Mouse (Mus musculus) forebrain, embryonic 10.5 days (tissue): ENCODE data around the gene Iqgap1. TPM values are rescaled to one million over a fixed set of nuclear protein-coding genes. Genes with fewer than 3 reads are reported as not detected.
A peak's percentile ranks its signal among the peaks of the same experiment; 100 is the strongest.

Experiments used
- DNase-seq: peaks from one replicate; pipeline ENCODE4 v3.0.0-alpha.2; 2017; ENCODE audit warnings: low spot score; ENCODE audit errors: extremely low spot score
- H3K27ac ChIP-seq: fragments of 300-500 bp; sonication (generic); 2 replicates; pipeline ENCODE4 v1.5.1; 2016; ENCODE audit warnings: mild to moderate bottlenecking
- H3K27me3 ChIP-seq: fragments of 300-500 bp; sonication (generic); 2 replicates; pipeline ENCODE4 v1.6.1; 2016; ENCODE audit warnings: mild to moderate bottlenecking; ENCODE audit not compliant: poor library complexity, severe bottlenecking
- H3K36me3 ChIP-seq: fragments of 300-500 bp; sonication (generic); replicated peaks from 2 replicates; pipeline ENCODE4 v1.6.1; 2016; ENCODE audit warnings: mild to moderate bottlenecking, moderate library complexity
- H3K4me1 ChIP-seq: fragments of 300-500 bp; sonication (generic); 2 replicates; pipeline ENCODE4 v1.6.1; 2016
- H3K4me3 ChIP-seq: fragments of 300-500 bp; sonication (generic); 2 replicates; pipeline ENCODE4 v1.5.1; 2016; ENCODE audit warnings: mild to moderate bottlenecking, moderate library complexity
- H3K9me3 ChIP-seq: fragments of 300-500 bp; sonication (generic); 2 replicates; pipeline ENCODE4 v1.6.1; 2016; ENCODE audit warnings: mild to moderate bottlenecking, moderate library complexity
- WGBS: fragments of 180-500 bp; shearing (Covaris S2); methylation state at CpG from one replicate; pipeline ENCODE4 v1.1.7; 2016; 5-methylcytosine and 5-hydroxymethylcytosine counted together
- polyA plus RNA-seq: library from polyadenylated mRNA; unstranded; fragments of >200 nt; fragmentation: Nextera tagmentation; extraction: Ambion mirVana; gene quantifications from 2 replicates; pipeline ENCODE4 v1.2.1, GENCODE M21; 2016

The Iqgap1 gene
- polyA plus RNA-seq, 1 experiment from 2014 or later, result 29.1 TPM

DNA sequence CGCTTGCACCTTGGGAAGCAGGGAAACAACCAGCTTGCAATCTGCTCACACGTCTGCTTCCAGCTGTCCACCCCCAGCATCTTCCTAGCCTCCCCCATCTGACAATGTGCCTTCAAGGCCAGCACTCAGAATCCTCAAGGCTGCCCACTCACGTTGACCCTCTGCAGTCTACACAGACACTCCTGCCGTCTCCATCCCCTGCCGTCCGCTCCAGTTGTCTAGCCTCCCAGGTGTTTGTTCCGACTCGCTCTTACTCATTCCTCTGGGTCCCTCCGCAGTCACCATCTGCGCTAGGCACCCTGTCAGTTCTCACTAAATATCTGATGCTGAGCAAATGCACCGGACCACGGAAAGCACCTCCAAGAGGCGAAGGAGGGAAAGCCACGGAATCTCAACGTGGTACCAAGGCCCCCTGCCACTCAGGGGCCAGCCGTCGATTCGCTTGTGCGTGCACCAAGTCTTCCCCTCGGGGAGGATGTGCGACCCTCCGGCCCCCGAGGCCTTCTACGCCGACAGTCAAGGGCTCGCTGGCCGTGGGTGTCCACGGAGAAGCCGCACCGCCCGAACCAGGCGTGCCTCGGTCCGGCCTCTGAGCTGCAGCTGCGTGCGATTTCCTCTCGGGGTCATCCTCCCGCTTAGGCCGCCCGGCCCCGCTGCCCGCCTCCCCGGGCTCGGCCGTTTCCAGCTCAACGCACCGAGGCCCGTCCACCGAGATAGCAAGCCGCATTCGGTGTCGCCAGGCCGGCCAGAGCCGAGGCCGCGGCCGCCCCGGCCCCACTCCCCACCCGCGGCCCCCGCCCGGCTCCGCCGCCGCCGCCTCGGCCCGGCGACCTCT lies 137.8 kb downstream of the Iqgap1 start:
- Histone ChIP-seq H3K4me3 (peak overlapping the region; percentile 83), H3K36me3 (no peaks in the 10 kb centered on the region), H3K27me3 (0 out of 2 replicates have a peak, but pooled peaks cover 4% of the 10 kb centered on the region), H3K4me1 (peaks cover 21% of the 10 kb centered on the region), H3K27ac (peak overlapping the region; percentile 94), H3K9me3 (no peaks in the 10 kb centered on the region)
- peak; percentile 64 for DNase-seq
- 2% methylated on average over 69 of the region's 69 CpGs for WGBS

DNA sequence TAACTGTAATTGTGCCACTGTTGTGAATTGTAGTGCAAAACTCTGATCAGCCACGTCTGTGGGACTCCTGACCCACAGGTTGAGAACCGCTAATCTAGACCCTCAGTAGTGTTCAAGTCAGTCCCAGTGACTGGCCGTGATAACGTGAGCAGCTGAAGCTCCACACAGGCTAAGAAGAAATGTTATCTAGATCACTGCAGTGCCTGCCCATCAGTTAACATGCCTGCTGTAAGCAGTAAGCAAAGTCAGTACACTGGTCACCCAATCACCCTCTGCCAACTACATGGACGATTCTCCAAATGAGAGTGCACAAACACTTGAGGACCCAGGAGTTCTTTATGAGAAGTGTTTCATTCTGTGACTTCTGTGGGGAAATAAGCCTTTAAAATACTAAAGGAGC lies 140.1 kb downstream of the Iqgap1 start:
- Histone ChIP-seq H3K9me3 (no peaks in the 10 kb centered on the region), H3K4me1 (peaks cover 32% of the 10 kb centered on the region), H3K27ac (no peak overlapping the region), H3K36me3 (no peaks in the 10 kb centered on the region), H3K27me3 (0 out of 2 replicates have a peak, but pooled peaks cover 4% of the 10 kb centered on the region), H3K4me3 (no peak overlapping the region)
- 88% methylated on average over 5 of the region's 5 CpGs for WGBS
- no peak for DNase-seq

DNA sequence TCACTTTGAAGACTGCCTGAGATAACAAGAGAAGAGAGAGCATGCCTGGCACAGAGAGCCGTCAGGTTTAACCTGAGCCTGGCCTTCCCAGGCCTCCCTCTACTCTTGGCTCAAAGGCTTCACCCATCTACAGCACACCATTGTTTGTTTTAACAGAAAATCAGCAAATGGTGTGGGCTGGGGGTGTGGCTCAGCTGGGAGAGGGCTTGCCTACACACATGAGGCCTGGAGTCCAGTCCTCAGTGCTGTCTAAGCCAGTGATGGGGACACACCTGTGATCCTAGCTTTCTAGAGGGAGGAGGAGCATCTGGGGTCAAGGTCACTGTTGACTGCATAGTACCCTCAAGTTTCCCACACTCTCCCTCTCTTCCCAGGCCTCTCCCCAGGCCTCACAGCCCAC lies 143.1 kb downstream of the Iqgap1 start:
- no peaks in the 10 kb centered on the region for H3K36me3 ChIP-seq
- H3K4me3 ChIP-seq, result no peak overlapping the region
- WGBS, result 64% methylated on average over 1 of the region's 1 CpGs
- no peak for DNase-seq
- H3K27me3 ChIP-seq, result no peaks in the 10 kb centered on the region
- H3K9me3 ChIP-seq, result no peaks in the 10 kb centered on the region
- peak overlapping the region; percentile 4; the same call in 1 of the 2 replicates for H3K27ac ChIP-seq
- H3K4me1 ChIP-seq, result peaks cover 30% of the 10 kb centered on the region

DNA sequence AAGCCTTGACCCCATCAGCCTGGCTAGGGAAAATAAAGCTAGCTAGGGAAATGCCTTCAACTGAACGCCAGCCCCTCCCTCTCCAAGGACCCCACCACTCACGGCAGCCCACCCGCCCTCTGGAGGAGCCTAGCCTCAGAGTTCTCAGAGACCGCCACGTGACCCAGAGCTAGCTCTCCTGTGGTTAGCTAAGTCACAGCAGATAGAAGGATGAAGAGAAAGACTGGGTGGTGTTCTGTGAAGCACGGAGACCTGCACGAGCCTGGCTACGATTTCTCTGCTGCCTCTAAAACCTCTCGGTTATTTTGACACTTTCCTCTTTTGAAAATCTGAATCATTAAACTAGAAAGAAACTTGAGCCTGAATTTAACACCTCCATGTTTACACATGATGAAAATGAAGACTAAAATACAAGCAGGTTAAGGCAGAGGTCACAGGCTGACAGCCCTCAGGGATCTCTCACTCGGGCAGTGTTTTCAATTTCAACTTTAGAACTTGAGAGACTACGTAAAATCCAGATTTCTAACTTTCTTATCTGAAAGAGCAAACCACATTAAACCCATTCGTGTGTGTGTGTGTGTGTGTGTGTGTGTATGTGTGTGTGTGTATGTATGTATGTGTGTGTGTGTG lies 145.4 kb downstream of the Iqgap1 start:
- Histone ChIP-seq H3K4me1 (peaks cover 26% of the 10 kb centered on the region), H3K27me3 (no peaks in the 10 kb centered on the region), H3K9me3 (no peaks in the 10 kb centered on the region), H3K36me3 (no peaks in the 10 kb centered on the region; the same call in 1 of the 2 replicates), H3K4me3 (peak overlapping the region; percentile 10; the same call in 1 of the 2 replicates), H3K27ac (0 out of 2 replicates have a peak overlapping the region, but pooled peaks have one; percentile 35)
- WGBS, result 27% methylated on average over 12 of the region's 12 CpGs
- peak; percentile 46 for DNase-seq

DNA sequence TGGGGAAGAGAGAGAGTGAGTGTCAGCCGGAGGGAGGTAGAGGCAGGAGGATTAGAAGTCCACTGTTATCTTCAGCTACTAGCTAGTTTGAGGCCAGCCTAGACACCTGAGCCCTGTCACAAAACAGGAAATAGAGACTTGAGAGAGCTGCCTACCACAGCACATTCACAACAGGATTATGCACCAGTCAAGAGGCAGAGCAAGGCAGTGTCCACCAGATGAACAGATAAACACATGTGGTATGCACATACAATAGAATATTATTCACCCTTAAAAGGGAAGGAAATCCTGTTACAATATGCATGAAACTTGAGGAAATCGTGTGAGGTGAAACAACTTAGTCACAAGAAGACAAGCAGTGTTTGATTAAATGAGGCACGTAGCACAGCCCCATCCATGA lies 153.5 kb downstream of the Iqgap1 start:
- Histone ChIP-seq H3K27ac (no peak overlapping the region), H3K36me3 (peaks cover 3% of the 10 kb centered on the region; the same call in 1 of the 2 replicates), H3K9me3 (no peaks in the 10 kb centered on the region), H3K4me1 (peaks cover 10% of the 10 kb centered on the region; the same call in 1 of the 2 replicates), H3K27me3 (no peaks in the 10 kb centered on the region), H3K4me3 (no peak overlapping the region)
- WGBS, result 83% methylated on average over 3 of the region's 3 CpGs
- DNase-seq, result no peak

DNA sequence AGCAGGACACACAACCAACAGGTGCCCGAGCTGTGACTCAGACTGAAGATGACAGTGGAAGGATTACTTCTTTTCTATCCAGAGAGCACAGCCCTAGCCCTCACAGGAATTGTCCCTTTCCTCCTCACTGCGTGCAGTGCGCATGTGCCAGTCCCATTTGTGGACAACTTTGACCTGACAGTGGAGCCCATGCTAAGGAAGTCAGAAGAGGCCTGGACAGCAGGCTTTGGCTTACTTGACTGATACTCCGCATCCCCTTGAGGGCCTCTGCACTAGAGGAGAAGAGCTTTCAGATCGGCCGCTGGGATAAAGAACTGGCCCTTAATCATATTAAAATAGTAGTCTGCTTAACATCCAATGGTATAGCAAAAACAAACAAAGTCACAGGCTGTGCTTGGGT lies 154.9 kb downstream of the Iqgap1 start:
- H3K27me3 ChIP-seq, result no peaks in the 10 kb centered on the region
- H3K4me1 ChIP-seq, result peaks cover 16% of the 10 kb centered on the region; the same call in 1 of the 2 replicates
- 92% methylated on average over 6 of the region's 6 CpGs for WGBS
- H3K9me3 ChIP-seq, result no peaks in the 10 kb centered on the region
- 0 out of 2 replicates have a peak, but pooled peaks cover 3% of the 10 kb centered on the region for H3K36me3 ChIP-seq
- no peak overlapping the region for H3K4me3 ChIP-seq
- no peak for DNase-seq
- no peak overlapping the region for H3K27ac ChIP-seq

DNA sequence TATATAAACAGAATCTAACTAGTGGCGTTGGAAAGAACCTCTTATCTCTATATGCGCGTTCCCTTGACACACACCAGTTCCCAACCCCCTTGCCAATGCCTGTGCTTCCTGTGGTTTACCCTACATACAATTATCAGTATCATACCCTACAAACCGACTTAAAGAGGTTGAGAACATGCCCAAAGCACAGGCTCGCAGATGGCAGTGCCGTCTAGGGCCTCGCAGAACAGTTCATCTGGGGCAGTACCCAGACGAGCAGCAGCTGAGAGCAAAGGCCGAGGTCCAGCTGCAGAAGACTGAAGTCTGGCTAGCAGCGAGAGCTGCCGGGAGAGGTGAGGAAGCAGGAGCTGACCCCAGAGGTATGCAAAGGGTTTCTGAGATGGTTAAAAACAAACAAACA lies 158.6 kb downstream of the Iqgap1 start:
- H3K4me1 ChIP-seq, result peaks cover 19% of the 10 kb centered on the region; the same call in 1 of the 2 replicates
- H3K27ac ChIP-seq, result peak overlapping the region; percentile 49
- WGBS, result 83% methylated on average over 11 of the region's 11 CpGs
- H3K9me3 ChIP-seq, result no peaks in the 10 kb centered on the region
- H3K4me3 ChIP-seq, result no peak overlapping the region
- 0 out of 2 replicates have a peak, but pooled peaks cover 3% of the 10 kb centered on the region for H3K36me3 ChIP-seq
- DNase-seq, result no peak
- no peaks in the 10 kb centered on the region for H3K27me3 ChIP-seq

DNA sequence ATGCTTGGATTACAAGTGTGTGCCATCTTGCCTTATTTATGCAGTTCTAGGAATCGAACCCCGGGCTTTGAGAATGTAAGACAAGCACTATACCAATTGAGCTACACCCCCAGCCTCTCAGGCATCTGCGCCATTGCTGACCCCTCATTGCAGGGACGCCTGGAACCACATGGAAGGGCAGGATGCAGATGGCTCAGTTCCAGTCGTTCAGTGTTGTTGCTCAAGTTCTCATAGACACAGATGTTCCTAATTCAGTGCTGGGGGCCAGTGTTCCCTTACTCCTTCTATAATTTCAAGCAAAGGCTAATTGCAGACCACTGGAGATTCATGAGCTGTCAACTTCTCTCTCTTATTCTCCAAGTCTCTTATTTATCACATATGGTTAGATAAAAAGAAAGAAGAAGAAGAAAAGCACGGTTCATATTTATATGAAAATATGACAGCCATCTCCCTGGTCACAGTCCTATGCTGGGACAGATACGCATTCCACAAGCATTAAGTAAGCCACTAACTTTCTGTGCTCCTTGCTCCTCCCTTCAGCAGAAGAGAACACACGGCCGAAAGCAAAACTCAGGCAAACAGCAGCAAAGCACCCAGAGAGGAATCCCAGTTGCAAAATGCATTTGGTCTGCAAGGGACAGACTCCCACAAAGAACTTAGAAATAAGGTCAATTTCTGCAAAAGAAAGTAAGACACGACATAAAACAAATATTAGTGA lies 159.4 kb downstream of the Iqgap1 start:
- no peak for DNase-seq
- H3K27me3 ChIP-seq, result no peaks in the 10 kb centered on the region
- no peak overlapping the region for H3K4me3 ChIP-seq
- no peaks in the 10 kb centered on the region for H3K9me3 ChIP-seq
- H3K27ac ChIP-seq, result no peak overlapping the region
- H3K4me1 ChIP-seq, result peaks cover 19% of the 10 kb centered on the region; the same call in 1 of the 2 replicates
- WGBS, result 72% methylated on average over 10 of the region's 10 CpGs
- H3K36me3 ChIP-seq, result 0 out of 2 replicates have a peak, but pooled peaks cover 3% of the 10 kb centered on the region

Other genes with a start within 250 kb of the Iqgap1 start
- 7.8 and 9.3 TPM in 2 replicates for gene Crtc3, start 137.1 kb downstream of the Iqgap1 start, polyA plus RNA-seq
- 1.3 and 2.5 TPM in 2 replicates for gene Zscan2, start 34.9 kb upstream of the Iqgap1 start, polyA plus RNA-seq
- 53.2 and 53.8 TPM in 2 replicates for gene Wdr73, start 75.3 kb upstream of the Iqgap1 start, polyA plus RNA-seq
- 5.9 and 7.2 TPM in 2 replicates for gene Nmb, start 79.1 kb upstream of the Iqgap1 start, polyA plus RNA-seq
- 190 and 226 TPM in 2 replicates for gene Sec11a, start 121.8 kb upstream of the Iqgap1 start, polyA plus RNA-seq
- gene Zfp592, start 167.7 kb upstream of the Iqgap1 start, polyA plus RNA-seq, result 9.5 and 12.2 TPM in 2 replicates
- 0.02 and 0.11 TPM in 2 replicates for gene Alpk3, start 231.6 kb upstream of the Iqgap1 start, polyA plus RNA-seq